Mouse (Mus musculus): ENCODE measurements at regions not wholly inside any gene's neighbourhood (a gene's known extent, or its start where the extent isn't known, plus 50 kb on each side); places are given as distances from the start of the nearest gene placed in this dataset.

GRCm38 (mm10) chr3:133779161-133779789, 234.3 kb upstream of the Tet2 start:
- TF ChIP-seq POLR2A (IDR thresholded peaks at IDR 0.05; ENCODE audit: control insufficient read depth, extremely low read depth, insufficient read depth, low read length, poor library complexity): no peak
- TF ChIP-seq CTCF (IDR thresholded peaks at IDR 0.05; ENCODE audit: borderline replicate concordance, control insufficient read depth, extremely low read depth, insufficient read depth, low read length, poor library complexity): no peak

Measured in thymus, adult 2 months (tissue).